Mouse (Mus musculus): ENCODE results near the gene Klrb1b.

- TF ChIP-seq CTCF (IDR thresholded peaks at IDR 0.05; ENCODE audit: low read depth, low read length) = no peak
- TF ChIP-seq POLR2AphosphoS5 (IDR thresholded peaks at IDR 0.05; ENCODE audit: insufficient replicate concordance, low read depth, low read length) = no peak
- no peak for TF ChIP-seq TAL1 (conservative IDR thresholded peaks at IDR 0.05; ENCODE audit: low read depth, low read length)
- TF ChIP-seq GATA2 (IDR thresholded peaks at IDR 0.05; ENCODE audit: borderline replicate concordance, low read depth, low read length) = no peak
- TF ChIP-seq GATA1 (IDR thresholded peaks at IDR 0.05; ENCODE audit: borderline replicate concordance, low read length) = no peak
These were observed 56.5 kb downstream of the Klrb1b start for GRCm38 (mm10) chr6:128769481-128770253.

All from G1E (cell line).